Mouse (Mus musculus): ENCODE measurements around the gene Copz1. TPM values are rescaled to one million over a fixed set of nuclear protein-coding genes. Genes with fewer than 3 reads are reported as not detected.
A peak's percentile ranks its signal among the peaks of the same experiment; 100 is the strongest.
"Not testable (repeated sequence)": the region's sequence is repeated elsewhere in the genome, so short reads cannot be mapped to it uniquely, and the experiment has no call there.

Gene Copz1
- total RNA-seq (2021): 143 and 145 TPM in 2 replicates
- long read RNA-seq, transcript Copz1-201 (9 exons, 1,676 nt): major isoform, 86 of 128 reads
- long read RNA-seq, partial matches to known transcripts: 18 of 128 reads
- long read RNA-seq, other reads (novel, unspliced or antisense): 23 of 128 reads

DNA sequence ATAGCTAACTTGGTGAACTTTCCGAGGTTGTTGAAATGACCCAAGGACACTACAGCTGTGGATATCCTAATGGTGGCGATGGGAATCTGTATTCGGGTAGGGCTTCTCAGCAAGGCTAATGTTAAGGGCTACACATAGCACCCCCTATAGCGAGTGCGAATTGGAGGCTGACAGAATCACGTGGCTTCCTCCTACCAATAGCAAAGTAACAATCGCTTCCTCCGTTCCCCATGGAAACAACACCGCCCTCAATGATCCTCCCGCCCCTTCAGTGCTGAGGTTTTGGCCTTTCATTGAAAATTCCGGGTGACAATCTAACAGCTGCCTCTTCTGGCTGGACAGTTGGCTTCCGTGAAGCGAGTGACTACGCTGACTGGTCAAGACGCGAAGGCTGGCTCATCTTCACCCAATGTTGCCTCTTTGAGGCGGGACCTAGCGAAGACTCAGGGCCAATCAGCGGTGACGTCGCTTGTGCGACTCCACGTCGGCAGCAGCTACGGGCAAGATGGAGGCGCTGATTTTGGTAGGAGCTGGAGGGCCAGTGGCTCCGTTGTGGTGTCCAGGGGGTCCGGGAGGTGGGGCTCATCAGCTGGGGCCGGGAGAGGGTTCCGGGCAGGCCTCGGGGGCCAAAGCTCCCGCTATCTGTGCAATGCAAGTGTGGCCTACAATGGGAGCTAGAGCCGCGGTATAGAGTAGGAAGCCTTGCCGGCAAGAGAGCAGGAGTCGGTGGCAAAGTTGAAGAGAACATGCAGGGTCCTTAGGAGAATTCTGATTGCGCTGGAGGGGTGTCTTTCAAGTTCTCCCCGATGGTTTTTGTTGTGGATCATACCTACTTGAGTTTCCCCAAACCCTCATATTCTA is at the start of gene Copz1:
Gene Copz1, plus strand, starts transcription at position 296 of the 861 bp plus-strand sequence.
- DNase-seq: peak; percentile 91

DNA sequence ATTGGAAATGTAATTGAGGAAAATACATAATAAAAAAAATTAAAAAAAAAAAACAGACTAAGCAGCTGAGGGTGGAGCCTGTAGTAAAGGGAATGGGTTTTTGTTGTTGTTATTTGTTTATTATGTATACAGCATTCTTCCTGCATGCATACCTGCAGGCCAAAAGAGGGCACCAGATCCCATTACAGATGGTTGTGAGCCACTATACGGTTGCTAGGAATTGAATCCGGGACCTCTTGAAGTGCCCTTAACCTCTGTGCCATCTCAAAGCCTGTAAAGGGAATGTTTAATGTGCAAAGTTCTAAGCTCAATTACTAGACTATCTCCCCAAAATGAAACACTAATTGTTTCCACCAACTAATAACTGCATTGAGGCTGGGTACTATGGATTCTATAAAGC is 48.4 kb upstream of the Copz1 start:
- DNase-seq: no peak

DNA sequence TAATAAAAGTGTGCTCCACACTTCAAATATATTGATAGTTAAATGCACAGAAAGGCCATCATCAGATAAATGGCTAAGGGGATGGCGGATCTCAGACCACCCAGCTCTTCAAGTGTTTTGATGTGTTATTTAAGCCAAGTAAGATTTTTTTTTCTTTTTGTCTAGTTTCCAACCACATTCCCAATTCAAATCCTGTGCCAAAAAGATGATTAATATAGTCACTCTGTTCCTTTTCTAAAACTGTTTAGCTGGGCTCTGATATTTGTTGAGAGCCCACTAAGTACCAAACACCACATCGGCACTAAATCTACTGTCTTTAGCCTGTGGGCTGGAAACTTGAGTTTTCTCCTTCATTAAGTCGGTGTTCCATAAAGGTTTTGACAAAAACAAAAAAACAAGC is 45.5 kb upstream of the Copz1 start:
- no peak for DNase-seq

- DNase-seq: no peak
Measured at GRCm38 (mm10) chr15:103227572-103227971, 44.9 kb upstream of the Copz1 start.

- no peak for DNase-seq
Measured at GRCm38 (mm10) chr15:103228904-103229303, 43.6 kb upstream of the Copz1 start.

GRCm38 (mm10) chr15:103233119-103233518 is 39.4 kb upstream of the Copz1 start:
- no peak for DNase-seq

GRCm38 (mm10) chr15:103237295-103237694 is 35.2 kb upstream of the Copz1 start:
- DNase-seq: no peak

DNA sequence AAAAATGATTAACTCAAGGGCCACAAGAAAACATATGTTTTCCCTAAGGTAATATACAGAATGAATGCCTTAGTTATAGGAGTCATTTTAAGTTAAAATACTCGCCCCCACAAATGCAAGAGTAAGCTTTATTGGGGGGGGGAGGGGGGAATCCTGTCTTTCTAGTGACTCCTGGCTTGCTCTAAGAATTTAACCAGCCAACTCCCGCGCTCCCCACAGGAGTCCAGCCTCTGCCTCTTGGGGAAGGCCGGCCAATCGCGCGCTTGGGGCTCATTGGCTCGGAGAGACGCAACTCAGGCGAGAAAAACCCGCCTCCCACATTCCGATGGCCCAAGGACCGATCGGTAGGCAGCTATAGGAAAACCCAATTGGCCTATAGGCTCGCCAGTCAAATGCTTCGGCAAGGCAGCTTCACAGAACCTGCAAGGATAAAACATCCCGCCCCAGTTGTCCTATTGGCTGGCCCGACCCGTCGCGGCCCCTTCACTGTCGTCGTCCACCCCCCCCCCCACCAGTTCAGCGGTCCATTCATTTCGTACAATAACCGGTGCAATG is 33.3 kb upstream of the Copz1 start:
- peak; percentile 88 for DNase-seq

GRCm38 (mm10) chr15:103239685-103240159 is 32.8 kb upstream of the Copz1 start, which contains the start of gene Cbx5:
Cbx5 (minus strand) TSS chr15:103239816.
- peak; percentile 97 for DNase-seq

GRCm38 (mm10) chr15:103240160-103241028 is 32.1 kb upstream of the Copz1 start, which contains the start of gene Hnrnpa1:
Hnrnpa1 (plus strand) TSS chr15:103240432.
- DNase-seq: peak; percentile 83

GRCm38 (mm10) chr15:103241071-103242018 is 31.2 kb upstream of the Copz1 start:
- DNase-seq: not testable (repeated sequence)

GRCm38 (mm10) chr15:103242885-103243284 is 29.6 kb upstream of the Copz1 start:
- DNase-seq: no peak

DNA sequence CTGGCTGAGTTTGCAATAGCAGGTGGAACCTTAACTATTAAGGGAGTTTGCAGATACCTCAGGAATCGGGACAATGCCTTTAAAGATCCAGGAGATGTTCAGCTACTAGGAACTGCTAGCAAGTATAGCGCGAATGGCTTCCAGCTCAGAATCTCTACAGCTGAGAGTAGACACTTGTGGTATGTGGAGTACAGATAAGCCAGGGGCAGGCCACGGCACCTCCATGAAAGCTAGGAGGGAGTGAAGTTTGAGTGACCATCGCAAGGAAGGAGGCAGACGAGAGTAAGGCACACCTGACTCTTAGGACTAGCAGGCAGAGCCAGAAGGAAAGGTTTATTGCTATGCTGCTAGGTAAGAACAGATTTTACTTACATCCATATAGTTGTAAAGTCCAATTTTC is 26.9 kb upstream of the Copz1 start:
- DNase-seq: no peak

GRCm38 (mm10) chr15:103247078-103247781 is 25.3 kb upstream of the Copz1 start:
- no peak for DNase-seq

- DNase-seq: no peak
Measured at GRCm38 (mm10) chr15:103247782-103248400, 24.6 kb upstream of the Copz1 start.

DNA sequence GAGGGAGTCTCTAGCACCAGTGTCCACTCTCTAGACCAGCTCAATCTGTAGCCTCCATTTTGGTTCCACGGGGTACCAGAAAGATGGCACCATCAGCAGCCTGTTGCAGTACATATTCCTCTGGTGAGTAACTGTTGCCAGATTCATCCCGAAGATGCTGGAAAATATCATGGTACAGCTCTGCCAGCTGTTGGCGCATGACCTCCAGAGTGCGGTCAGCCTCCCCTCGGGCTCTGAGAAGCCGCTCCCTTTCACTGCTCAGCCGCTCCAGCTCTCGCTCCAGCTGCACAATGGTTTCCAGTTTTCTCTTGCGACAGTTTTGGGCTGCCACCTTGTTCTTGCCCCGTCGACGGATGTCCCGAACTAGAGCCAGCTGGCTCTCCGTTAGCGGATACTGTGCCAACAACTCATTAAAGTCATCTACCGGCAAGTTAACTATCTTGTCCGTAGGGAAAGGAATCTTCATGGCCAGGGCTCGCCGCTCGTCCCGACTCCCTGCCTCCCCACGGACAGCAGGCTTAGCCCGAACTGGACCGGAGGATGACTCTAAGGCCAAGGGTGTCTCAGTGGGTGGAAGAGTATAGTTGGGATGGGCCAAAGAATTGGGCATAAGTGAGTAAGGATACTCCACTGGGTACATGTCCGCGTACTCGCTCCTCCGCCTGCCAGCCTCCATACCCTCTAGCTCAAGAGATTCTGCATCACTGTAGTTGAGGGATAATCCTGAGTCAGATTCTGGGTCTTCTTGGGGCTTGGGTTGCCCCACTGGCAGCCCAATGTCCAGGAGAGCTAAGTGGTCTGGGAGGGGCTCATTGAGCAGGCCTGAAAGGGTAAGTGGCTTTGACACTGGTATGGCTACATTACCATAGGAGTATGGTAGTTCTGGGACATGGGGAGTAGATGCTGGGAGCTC is 23.9 kb upstream of the Copz1 start:
- peak; percentile 22 for DNase-seq

- not testable (repeated sequence) for DNase-seq
Measured at GRCm38 (mm10) chr15:103249511-103249910, 23.0 kb upstream of the Copz1 start.

GRCm38 (mm10) chr15:103250195-103250740 is 22.2 kb upstream of the Copz1 start:
- DNase-seq: peak; percentile 80
